Mouse (Mus musculus) kidney, adult 2 months (tissue): Measurements from ENCODE around the gene Stoml2.

Experiments used
- CTCF ChIP-seq: fragments of 200-500 bp; conservative IDR thresholded peaks from 2 replicates; pipeline ENCODE4 v1.5.1; 2011; ENCODE audit warnings: low read depth, mild to moderate bottlenecking, control low read depth, low read length, moderate library complexity, mixed read lengths; ENCODE audit not compliant: insufficient read depth, insufficient read length
- POLR2A ChIP-seq: fragments of 200-500 bp; IDR thresholded peaks from one replicate; pipeline ENCODE4 v1.6.1; 2011; ENCODE audit warnings: low read depth, low read length, control low read depth

DNA sequence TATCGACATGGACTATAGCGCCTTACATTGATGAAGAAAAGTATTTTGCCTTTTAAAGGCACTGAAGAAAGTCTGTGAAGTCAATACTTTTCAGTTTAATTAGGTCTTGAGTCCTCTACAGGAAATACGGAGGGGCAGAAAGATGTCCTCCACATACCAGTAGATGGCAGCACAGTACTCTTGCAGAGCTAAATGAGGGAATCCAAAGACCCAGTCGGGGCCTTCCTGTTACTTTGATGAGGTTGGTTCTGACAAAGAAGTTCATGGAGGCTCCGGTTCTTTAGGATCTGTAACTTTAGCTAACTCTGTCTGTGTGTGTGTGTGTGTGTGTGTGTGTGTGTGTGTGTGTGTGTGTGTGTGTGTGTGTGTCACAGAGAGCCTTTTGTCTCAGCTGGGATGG lies 15.7 kb upstream of the Stoml2 start:
- TF ChIP-seq POLR2A (no peak), CTCF (peak; percentile 60)
